Mouse (Mus musculus) C2C12 (cell line): Measurements from ENCODE around the gene Rnase9.

Source experiments
- CEBPB ChIP-seq: IDR thresholded peaks from one replicate; pipeline ENCODE4 v1.6.1; 2011; ENCODE audit warnings: low read depth, mild to moderate bottlenecking, control low read depth, moderate library complexity
- CTCF ChIP-seq: IDR thresholded peaks from one replicate; pipeline ENCODE4 v1.5.1; 2011; ENCODE audit not compliant: control insufficient read depth, insufficient read depth, insufficient read length
- MYOD1 ChIP-seq: IDR thresholded peaks from one replicate; pipeline ENCODE4 v1.6.1; 2011; ENCODE audit warnings: low read depth; ENCODE audit not compliant: control insufficient read depth, insufficient read length

DNA sequence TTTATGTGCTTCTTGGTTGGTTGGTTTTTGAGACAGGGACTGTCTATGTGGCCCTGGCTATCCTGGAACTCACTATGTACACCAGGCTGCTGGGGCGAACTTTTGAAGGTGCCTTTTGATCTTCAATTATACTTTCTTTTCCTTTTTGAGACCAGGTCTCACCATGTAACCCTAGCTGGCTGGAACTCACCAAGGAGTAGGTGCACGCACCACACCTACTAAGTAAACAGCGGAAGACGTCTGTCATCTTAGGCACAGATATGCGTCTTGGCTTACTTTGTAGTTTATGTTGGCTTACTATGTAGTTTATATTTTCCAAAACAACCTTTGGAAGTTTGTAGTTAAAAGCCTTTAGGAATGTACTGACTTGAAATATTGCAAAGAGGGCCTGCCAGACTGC lies 27.3 kb upstream of the Rnase9 start:
- TF ChIP-seq CTCF = no peak
- TF ChIP-seq MYOD1 = no peak
- TF ChIP-seq CEBPB = no peak
